Mouse (Mus musculus): ENCODE measurements around the gene Slc15a2.

Gene Slc15a2

DNA sequence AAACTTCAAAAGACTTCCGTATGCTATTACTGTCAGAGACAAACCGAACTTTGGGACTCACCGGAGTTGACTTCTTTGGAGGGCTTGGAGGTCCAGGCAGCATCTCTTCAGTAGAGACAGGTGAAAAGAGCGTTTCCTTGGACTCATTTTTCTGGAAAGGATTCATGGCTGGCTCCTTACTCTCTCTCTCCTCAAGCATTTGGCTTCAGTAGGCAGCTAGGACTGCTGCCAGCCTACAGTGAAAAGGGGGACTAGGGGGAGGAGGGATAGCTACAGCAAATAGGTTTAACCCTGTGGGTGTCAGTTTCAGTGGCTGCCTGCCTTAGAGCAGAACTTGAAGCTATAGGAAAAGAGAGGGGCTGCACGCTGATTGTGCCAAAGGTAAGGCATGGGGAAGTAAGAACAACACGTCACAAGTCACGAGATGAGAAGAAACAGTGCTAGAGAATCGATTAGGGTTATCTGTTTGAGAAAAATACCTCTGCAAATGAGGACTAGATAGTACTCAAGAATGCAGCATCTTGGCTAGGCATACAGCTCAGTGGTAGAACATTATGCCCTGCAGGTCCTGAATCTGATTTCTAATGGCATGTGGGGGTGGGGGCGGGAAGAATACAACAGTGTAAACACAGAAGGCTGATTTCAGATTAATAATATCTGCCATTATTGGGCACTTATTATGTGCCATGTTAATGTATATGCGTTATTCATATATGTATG lies at the start of gene Slc15a2:
Gene Slc15a2, minus strand, starts transcription at position 369 of the 720 bp plus-strand sequence.
- DNase-seq (ENCODE audit: low spot score), result no peak

DNA sequence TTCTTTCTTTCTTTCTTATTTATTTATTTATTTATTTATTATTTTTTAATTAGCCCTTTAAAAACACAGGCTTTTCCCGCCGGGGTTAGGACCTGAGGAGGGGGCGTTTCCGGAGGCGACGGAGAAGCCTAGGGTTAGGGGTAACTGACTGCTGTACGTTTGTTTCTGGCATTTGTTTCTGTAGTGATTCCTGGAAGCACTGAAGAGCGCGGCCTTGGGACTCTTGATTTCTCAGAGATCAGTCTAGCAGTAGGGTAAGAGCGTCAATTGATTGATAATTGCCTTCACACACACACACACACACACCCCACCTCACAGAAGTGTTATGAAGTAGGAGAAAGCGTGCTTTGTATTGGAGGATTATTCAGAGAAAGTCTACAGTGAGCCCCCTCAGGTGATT lies 44.1 kb upstream of the Slc15a2 start:
- no peak for DNase-seq (ENCODE audit: low spot score)

DNA sequence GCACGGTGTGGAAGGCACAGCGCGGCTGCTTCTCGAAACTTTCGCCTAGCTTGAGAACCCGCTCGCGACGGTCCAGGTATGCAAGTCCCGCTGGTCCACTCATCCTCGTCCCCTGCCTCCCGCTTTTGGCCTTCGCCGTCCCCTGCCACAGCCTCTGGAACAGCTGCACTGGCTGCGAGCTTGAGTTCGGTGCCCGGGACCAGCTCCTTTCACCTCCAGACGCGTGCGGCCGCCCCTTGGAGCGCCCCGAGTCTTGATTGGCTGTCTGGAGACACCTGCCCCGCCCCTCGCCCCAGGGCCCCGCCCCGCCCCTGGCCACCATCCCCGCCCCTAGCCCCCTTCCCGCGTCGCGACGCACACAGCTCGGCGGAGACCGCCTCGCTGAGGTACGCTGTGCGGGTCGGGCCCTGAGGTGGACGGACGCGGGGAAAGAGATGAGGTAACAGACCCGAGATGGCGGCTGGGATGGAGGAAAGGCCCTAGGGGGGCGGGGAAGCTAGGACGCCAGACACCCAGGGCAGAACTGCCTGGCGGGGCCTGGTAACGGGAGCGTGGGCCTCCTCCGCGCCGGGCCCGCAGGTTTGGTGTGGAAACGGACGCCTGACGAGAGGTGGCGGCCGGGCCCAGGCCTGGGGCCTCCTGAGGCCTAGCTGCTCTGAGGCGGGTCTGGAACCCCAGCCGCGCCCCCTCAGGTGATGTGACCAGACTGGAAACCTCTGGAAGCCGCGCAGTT lies 43.5 kb upstream of the Slc15a2 start, which contains the start of gene Iqcb1:
Gene Iqcb1, plus strand, starts transcription at position 332 of the 733 bp plus-strand sequence.
- peak; percentile 85 for DNase-seq (ENCODE audit: low spot score)

DNA sequence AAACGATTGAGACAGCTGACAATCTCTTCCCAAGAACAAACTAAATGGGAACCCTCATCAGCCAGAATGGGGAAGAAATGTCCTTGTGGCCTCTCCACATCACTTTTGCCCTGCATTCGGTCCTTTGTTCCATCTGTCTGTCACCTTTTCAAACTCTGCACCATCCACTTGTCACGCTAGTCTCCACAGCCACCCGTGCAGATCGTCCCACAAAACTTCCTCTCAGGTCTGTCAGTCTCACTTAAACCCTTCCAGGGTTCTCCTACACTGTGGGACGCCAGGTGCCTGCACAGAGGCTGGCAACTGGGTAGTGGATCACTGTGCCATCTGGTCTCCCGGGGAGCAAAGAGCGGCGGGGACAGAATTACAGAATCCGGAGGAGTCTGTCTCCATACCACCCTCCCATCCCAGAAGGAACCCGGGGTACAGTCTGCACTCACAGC lies 42.9 kb upstream of the Slc15a2 start:
- no peak for DNase-seq (ENCODE audit: low spot score)

DNA sequence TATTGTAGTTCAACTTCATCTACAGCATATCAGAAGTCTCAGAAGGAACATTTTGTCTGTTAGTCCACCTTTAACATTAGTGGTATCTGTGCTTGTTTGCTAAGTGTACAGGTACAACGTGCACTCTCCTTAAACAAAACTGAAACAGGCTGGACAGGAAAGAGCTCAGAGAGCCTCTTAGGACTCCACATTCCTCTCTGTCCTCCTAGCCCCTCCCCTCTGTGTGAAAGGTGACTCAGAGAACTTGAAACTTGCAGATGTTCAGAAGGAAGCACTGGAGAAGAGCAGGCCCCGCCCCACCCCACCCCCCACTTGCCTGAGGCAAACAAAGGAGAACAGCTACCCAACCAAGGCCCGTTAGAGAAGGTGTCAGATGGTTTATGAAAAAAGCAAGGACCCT lies 36.7 kb upstream of the Slc15a2 start:
- peak; percentile 31 for DNase-seq (ENCODE audit: low spot score)

DNA sequence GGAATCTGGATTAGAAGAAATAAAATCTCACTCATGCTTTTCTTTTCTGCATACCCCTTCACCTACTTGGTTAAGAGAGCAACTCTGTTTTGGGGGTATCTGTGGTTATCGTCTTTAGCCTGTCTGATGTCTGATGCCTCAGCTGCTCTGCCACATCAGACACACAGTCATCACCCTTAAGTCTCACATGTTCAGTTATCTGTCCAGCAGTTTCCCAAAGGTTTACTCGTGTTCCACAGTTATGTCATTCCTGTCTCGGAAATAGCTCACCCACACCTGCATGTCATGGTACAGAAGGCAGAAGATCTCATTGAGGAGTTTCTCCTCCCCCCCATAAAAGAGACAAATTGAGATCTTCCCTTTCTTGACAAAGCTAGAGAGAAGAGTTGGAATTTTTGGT lies 36.0 kb upstream of the Slc15a2 start:
- no peak for DNase-seq (ENCODE audit: low spot score)

DNA sequence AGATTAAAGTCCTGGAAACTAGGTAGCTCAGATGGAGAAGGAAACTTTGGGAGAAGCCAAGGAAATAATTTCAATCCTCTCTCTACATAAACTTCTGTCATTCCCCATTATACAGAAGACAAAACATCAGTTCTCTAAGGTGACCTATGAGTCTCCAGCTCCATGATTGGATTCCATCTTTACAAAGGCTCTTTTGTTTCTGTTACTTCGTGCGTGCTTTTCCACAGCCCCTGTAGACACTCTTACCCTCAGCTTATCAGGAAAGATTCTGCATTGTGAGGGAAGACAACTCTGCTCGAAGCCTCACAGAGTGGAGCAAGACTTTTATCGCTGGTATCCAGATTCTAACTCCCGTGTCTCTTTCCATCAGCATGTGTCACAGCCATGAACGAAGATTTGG lies 35.3 kb upstream of the Slc15a2 start:
- DNase-seq (ENCODE audit: low spot score), result peak; percentile 65

DNA sequence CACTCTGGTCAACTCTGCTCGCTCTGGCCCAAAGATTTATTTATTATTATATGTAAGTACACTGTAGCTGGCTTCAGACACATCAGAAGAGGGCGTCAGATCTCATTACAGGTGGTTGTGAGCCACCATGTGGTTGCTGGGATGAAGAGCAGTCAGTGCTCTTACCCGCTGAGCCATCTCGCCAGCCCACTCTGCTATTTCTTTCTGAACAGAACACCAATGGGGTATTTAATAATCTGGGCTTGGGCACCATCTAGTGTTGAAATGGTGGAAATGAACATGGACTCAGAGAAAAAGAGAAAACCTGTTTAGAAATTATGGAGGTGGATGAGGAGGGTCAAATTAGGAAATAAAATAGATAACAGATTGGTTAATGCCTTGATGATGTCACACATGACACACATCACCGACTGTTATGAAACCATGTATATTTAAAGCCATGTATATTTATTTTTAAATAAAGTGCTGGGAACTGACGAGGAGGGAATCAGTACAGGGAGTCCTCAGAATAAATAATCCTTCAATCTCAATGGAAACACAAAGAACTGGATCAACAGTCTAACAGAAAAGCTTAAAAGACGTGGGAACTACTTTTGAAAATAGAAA lies 32.7 kb upstream of the Slc15a2 start:
- DNase-seq (ENCODE audit: low spot score), result peak; percentile 94

DNA sequence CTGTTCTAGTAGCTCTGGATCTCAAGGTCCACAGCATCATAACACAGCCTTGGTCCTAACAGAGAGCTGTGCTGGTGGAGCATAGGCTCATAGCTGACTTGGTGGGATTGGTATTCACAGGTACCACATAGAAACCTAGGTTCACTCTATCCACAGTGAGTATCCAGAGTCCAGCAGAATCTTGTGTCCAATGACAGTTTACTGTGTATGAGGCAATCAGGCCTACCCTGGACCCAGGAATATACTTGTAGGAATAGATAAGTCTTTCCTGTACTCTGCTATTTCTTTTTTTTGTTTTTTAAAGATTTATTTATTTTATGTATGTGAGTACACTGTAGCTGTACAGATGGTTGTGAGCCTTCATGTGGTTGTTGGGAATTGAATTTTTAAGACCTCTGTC lies 32.2 kb upstream of the Slc15a2 start:
- DNase-seq (ENCODE audit: low spot score), result no peak

DNA sequence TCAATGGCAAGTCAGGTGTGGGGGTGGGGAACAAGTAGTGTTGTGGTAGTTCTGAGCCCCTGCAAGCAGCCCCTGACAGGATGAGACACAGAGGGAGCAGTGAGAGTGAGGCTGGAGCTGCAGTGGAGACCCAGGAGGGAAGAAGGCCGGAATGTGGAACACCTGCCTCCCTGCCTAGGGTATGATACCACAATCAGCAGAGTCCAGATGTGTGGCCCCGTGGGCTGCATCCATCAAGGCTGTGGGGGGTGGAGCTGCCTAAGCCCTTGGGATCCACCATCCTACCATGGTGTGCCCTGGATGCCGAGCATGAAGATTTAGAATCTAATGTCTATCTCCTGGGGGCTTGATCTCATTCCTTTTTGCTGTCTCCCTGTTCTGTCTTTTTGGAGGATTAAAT lies 28.9 kb upstream of the Slc15a2 start:
- no peak for DNase-seq (ENCODE audit: low spot score)

DNA sequence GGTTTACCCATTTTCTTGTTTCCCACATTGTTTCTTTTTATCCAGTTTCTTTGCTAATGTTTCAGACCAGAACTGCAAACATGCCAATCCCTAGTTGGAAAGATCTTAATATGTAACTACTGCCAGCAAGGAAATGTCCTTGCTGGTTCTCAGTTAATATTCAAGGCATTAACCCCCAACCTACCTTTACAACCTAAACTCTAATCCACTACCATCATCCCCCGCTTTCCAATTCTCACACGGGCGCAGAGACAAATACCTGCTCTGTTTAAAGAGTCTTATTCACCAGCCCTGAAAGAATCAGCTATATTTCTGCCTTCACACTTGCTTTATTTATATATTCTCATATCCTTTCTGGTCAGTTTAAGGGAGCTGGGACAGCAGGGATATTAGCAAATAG lies 23.9 kb upstream of the Slc15a2 start:
- DNase-seq (ENCODE audit: low spot score), result no peak

DNA sequence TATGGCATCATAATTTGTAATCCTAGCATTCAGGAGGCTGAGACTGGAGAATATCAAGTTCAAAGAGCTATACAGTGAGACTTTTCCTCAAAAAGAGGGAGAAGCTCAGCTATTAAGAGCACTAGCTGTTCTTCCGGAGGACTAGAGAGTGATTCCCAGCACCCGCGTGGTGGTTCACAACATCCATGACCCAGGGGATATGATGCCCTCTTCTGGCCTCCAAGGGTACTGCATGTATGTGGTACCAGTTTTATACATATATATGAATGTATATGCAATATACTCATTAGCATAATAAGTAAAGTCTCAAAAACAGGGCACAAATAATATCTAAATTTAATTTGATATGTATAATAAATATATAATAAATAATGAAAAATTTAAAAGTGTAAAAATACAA lies 17.6 kb upstream of the Slc15a2 start:
- no peak for DNase-seq (ENCODE audit: low spot score)

DNA sequence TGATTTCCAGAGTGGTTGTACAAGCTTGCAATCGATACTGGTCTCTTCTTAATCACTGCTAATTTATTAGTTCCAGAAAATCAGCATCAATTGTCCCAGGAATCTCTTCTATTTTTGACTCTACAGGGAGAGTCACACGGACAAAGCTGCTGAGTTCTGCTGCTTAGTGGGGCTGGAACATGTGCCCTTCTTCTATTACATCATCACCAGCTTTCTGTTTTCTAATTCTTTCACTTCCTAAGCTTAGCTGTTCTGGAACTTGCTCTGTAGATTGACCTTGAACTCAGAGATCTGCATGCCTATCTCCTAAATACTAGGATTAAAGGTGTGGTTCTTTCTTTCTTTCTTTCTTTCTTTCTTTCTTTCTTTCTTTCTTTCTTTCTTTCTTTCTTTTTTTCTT lies 13.6 kb upstream of the Slc15a2 start:
- DNase-seq (ENCODE audit: low spot score), result no peak

DNA sequence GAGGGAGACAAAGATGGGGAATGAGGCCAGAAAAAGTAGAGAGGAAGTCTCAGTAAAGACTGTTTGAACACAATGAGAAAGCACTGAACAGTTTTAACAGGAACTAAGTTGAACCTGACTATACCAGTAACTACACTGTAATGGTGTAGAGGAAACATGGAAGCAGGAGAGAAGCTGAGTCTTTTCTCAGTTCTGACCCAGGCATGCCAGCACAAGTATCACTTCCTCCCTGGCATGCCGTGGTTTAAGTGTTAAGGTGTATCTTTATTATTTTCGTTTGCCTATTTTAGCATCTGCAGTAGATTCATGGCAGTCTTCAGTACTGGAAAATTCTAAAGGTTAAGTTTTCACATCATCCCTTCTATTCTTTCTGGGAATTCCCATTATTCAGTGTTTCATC lies 10.2 kb upstream of the Slc15a2 start:
- DNase-seq (ENCODE audit: low spot score), result no peak

DNA sequence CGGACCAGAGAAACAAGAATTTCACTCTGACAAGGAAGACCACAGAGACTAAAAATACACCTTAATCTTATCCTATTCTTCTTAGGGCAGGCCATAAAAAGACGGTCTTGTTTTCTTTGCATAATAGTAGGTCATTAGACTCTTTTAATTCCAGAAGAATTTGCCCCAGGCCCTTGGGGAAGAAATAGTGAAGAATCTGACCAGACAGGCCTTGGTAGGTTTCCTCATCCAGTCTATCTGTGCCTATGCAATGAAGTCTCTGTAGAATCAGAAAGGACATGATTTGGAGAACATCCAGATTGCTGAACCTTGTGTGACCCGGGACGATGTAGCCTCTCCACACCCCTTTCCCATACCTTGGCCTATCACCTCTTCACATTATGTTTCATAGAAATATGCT lies 5.4 kb upstream of the Slc15a2 start:
- DNase-seq (ENCODE audit: low spot score), result no peak

DNA sequence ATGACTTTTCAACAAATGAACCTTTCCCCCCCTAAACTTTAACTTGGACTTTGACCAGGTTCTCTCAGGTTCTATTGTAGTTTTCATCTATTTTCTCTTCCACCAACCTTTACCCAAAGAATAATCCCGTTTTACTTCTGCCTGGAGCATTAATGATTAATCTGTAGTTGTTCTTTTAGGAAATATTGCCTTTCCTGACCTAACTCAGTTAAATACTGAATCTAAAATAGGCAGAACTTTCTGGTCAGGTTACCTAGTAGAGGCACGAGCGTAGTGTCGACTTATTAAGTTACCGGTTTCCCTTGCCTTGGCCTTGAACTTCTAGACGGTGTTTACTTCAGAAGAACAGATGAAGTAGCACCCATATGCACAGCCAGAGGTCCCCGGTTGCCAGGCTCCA lies 1.7 kb upstream of the Slc15a2 start:
- DNase-seq (ENCODE audit: low spot score), result no peak

DNA sequence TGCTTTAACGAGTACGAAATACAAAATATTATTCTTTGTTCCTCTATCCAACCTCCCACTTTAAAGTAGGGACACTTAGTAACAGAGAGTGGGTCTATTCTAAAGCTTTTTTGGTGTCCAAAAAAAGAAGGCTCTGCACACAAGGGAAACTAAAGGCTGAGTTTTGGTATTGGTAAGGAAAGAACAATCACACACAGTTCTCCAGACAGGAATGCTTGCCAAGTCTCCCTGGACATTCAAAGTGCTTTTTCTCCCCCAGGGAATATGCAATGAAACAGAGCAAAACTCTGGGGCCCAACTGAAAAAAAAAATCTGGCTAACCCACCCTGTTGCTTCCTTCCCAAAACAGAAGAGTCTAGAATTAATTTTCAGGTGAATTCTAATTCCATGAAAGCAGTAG lies 616 bp downstream of the Slc15a2 start:
- DNase-seq (ENCODE audit: low spot score), result no peak

DNA sequence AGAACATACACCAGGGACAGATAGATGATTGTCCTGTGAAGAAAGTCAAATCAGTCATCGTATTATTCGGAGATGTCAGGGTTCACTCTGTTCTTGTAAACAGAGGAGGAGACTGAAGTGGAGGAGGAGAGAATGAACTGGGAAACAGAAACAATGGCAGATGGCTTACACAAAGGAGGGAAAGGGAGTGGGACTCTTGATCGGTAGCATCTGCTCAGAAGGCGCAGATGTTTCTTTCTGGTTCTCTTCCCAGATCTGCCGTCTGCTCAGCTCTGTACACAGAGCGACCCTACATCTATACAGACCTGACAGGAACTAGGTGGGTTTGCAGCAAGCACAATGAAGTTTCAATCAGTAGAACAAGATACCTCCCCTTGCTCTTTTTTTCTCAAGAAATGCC lies 9.1 kb downstream of the Slc15a2 start:
- no peak for DNase-seq (ENCODE audit: low spot score)

DNA sequence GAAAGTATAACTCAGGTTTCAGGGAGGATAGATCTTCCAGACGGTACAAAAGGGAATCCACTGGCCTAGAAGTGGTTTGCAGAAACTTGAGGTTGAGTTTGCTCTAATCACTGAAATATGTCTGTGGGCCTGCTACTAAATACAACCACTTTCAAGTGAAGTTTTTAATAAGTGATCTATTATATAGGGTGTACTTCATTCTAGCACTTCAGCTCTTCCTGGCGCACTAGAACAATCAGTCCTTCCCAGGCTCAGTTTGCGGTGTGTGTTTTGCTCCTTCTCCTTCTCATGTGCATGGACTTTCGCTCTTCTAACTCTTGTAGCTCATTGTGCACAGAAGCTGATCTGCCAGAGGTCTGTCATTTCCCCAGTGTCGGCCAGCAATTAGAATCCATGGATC lies 11.8 kb downstream of the Slc15a2 start:
- DNase-seq (ENCODE audit: low spot score), result no peak

DNA sequence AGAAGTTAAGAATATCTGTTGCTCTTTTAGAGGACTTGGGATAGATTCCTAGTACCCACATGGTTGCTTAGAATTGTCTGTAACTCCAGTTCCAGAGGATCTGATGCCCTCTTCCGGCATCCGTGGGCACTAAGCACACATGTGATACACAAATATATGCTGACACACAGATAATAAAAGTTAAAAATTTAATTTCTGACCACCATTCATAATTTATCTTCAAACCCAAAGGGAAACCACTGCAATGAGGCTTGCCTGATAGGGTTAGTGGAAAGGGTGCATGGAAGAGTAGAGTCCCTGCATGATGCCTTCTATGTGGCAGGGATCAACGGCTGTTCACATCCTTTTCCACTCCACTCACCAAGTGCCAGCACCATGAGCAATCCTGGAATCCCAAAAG lies 13.1 kb downstream of the Slc15a2 start:
- no peak for DNase-seq (ENCODE audit: low spot score)

DNA sequence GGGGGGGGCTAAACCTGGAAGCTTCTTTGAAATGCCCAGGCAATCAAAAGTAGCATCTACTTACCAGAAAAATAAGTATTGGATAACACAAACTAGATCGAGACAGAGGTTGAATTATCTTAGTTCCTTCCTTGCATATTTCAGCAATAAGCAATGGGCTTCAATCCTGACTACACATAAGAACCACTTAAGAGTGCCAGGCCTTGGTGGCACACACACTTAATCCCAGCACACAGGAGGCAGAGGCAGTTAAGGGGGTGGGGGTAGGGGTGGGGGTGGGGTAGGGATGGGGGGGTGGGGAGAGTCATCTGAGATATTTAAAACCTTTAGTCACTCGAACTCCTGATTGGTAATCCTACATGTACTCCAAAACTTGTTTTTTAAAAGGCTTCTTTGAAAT lies 13.5 kb downstream of the Slc15a2 start:
- DNase-seq (ENCODE audit: low spot score), result no peak

DNA sequence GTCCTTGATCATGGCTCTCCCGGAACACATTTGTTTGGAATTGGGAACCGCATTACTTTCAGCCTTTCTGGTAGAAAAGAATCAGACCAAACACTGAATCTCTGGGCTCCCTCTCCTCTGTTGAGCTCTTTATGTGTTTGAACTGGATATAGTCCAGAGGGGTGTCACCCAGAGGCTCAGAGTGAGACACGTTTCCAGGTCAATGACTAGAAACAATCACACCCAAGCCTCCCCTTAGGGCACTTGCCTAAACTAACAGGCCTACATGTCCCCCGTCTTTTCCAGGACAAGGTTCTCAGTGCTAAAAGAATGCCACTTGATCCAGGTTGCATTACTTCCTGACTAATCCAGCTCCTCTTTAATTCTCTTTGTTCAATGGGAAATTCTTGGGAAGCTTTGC lies 13.9 kb downstream of the Slc15a2 start:
- DNase-seq (ENCODE audit: low spot score), result peak; percentile 57

DNA sequence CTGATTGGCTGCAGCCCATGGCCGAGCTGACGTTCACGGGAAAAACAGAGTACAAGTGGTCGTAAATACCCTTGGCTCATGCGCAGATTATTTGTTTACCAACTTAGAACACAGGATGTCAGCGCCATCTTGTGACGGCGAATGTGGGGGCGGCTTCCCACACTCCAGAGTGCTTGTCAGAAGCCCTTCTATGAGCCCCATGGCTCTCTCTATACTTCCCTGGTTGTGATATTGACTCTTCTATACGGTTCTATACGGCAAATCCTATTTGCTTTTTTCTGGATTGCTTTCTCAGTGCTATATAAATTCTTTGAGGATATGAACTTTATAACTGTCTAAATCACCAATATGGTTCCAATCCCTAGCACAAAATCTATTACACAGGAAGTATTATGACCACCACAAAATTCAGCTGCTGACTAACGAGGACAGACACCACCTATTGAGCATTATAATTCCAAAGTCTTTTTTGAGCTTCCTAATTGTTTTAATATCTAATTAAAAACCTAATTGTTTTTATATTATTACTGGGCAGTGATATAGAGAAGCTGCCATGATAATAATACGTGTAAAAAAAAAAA lies 14.5 kb downstream of the Slc15a2 start:
- DNase-seq (ENCODE audit: low spot score), result peak; percentile 20

All from retina, embryonic 14.5 days (tissue).